Mouse (Mus musculus): Measurements from ENCODE around the gene Jaml.
"Not testable (repeated sequence)": the region's sequence is repeated elsewhere in the genome, so short reads cannot be mapped to it uniquely, and the experiment has no call there.

Gene Jaml

DNA sequence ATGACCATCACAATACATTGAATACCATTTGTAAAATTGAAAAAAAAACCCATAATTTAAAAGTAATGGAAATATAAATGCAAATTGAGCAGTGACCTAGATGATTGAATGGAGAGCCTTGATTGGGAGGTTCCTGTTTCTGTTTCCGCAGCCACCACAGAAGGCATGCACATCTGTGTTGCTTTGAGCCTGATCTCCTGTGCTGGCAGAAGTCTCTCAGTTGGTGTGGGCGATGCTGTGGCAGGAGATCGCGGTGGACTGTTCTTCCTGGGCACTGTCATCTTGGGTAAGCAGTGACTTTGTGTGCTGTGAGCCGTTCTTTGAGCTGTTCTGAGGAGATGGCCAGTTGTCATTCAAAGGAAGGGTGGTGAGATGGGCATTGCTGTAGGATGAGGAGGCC, at the start of gene Jaml:
Gene Jaml (plus strand): TSS at position 173 of the 400 bp plus-strand sequence.
- peak; percentile 46 to 61 for DNase-seq

DNA sequence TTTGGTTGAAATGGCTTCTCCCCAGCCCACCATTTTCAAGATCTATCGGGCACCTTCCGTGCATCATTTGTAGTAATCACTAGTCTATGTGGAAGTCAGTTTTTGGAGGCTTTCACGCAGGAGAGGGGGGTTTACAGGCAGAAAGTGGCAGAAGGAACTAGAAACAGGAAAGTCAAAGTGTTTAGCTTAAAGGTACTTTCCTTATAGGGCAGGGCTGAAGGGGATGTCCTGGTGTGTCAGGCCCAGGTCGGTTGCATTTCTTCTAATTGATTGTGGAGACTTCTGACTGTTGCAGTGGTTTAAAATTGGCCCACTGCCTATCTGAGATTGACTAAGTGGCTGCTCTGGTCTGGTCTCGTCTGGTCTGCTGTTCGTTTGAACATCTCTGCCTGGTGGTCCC, 48.6 kb upstream of the Jaml start:
- DNase-seq, result no peak

GRCm38 (mm10) chr9:45032261-45032660, 46.7 kb upstream of the Jaml start:
- no peak for DNase-seq

- no peak for DNase-seq
Observed at GRCm38 (mm10) chr9:45034526-45034925, 44.5 kb upstream of the Jaml start.

GRCm38 (mm10) chr9:45037803-45038202, 41.2 kb upstream of the Jaml start:
- DNase-seq, result not testable (repeated sequence)

GRCm38 (mm10) chr9:45039499-45039898, 39.5 kb upstream of the Jaml start, which contains the start of gene Mpzl2:
Gene Mpzl2, plus strand, starts transcription at chr9:45039799.
- DNase-seq, result no peak

GRCm38 (mm10) chr9:45040066-45040845, 38.7 kb upstream of the Jaml start:
- no peak for DNase-seq

GRCm38 (mm10) chr9:45041131-45041838, 37.7 kb upstream of the Jaml start:
- DNase-seq, result no peak

GRCm38 (mm10) chr9:45042056-45042720, 36.8 kb upstream of the Jaml start:
- DNase-seq, result no peak

DNA sequence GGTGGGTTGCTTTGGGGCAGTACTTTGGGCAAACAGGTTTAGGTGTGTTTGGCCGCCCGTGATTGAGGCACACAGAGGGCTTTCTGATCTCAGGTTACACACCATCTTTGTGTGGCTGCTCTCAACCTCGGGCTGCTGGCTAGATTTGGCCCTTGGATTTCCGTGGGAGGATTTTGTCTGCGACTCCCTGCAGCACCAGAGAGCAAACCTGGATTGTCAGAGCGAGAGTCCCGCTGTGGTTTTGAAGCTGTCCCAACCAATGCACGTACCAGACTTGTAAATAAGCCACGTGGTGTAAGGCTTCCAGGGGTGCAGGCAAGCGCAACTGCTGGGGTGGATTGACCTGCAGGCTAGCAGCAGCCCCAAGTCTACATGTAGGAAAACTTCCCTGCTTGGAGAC, 36.0 kb upstream of the Jaml start:
- no peak for DNase-seq

- DNase-seq, result no peak
Observed at GRCm38 (mm10) chr9:45046973-45047372, 32.0 kb upstream of the Jaml start.

DNA sequence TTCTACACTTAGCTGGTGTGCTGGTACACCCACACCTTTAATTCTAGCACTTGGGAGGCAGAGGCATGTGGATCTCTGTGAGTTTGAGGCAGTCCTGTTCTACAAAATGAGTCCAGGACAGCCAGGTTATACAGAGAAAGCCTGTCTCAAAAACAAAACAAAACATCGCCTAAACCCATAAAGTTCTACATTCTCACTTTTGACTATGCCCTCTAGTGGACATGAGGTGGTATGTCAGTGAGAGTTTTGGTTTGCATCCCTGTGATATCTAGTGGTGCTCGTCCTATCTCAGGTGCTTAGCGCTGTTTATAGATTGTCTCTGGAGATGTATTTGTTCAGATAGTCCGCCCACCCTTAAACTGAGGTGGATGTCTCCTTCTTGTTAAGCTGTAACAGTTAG, 30.5 kb upstream of the Jaml start:
- DNase-seq, result no peak

DNA sequence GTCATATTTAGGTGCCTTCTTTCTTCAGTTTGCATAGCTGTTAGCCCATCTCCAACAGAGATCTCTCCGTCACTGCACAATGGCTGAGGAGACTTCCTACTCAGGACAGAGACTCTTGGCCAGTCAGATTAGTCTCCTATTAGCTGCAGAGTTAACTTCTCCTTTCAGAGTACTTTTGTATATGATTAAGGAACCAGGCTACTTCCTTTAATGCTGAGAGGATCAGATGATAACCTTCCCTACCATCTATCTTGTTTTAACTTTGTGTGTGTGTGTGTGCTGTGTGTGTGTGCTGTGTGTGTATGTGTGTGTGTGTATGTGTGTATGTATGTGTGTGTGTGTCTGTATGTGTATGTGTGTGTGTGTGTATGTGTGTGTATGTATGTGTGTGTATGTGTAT, 29.3 kb upstream of the Jaml start:
- DNase-seq, result no peak

GRCm38 (mm10) chr9:45050301-45050700, 28.7 kb upstream of the Jaml start:
- DNase-seq, result no peak

- DNase-seq, result peak; percentile 62 to 78
Observed at GRCm38 (mm10) chr9:45055082-45055713, 23.8 kb upstream of the Jaml start, which contains the start of gene Mpzl3. Gene Mpzl3, plus strand, starts transcription at chr9:45055186.

DNA sequence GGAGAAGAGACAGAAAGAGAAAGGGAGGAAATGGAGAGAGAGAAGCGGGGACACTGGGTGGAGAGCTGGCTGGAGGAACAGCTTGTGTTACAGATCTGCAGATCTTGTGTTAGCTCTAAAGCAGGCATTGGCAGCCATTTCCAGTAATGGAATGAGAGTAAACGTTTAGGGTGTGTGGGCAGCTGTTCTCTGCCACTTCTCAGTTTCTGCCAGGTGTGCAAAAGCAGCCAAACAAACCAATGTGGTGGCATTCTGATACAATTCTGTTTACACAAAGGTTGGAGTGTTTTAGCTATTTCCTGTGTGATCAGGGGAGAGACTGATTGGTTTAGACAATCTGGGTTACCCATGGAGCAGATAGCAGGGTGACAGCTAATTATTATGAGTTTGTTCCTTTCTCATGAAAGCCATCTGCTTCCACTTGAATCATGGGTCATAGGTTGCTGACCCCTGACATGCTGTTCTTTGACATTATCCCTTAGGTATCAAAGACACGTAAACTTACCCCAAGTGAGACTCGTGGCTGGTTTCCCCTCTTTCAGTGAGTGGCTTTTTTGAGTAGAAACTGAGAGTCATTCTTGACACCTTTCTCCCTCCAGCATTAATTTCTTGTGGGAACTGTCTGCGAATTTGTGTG, 20.6 kb upstream of the Jaml start:
- DNase-seq, result no peak

- DNase-seq, result no peak
Observed at GRCm38 (mm10) chr9:45060151-45060550, 18.8 kb upstream of the Jaml start.

- no peak for DNase-seq
Observed at GRCm38 (mm10) chr9:45062677-45063076, 16.3 kb upstream of the Jaml start.

DNA sequence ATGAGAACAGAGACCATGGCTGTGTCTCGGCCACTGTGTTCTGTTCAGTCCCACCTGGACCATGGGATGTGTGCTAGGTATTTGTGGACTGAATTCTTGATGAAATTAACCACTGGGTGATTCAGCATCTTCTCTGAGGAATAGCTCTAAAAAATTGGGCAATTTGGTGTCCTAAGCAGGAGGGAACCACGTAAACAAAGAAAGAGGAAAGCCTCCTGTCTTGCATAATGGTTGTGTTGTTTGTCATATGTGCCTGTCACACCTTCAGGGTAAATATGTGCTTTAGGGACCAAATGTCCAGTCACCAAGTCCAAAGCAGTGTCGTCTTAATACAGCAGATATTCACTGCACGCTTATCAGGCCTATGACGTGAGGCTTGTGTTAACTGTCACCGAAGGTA, 14.6 kb upstream of the Jaml start:
- no peak for DNase-seq

GRCm38 (mm10) chr9:45066735-45067134, 12.2 kb upstream of the Jaml start:
- DNase-seq, result no peak

- no peak for DNase-seq
Observed at GRCm38 (mm10) chr9:45071800-45072199, 7.2 kb upstream of the Jaml start.

GRCm38 (mm10) chr9:45077859-45078258, 1.1 kb upstream of the Jaml start:
- peak in 1 of 2 experiments; percentile 16 for DNase-seq

GRCm38 (mm10) chr9:45083132-45083531, 4.1 kb downstream of the Jaml start:
- no peak for DNase-seq

Measured in spleen, adult 18-20 months (tissue).